Mouse (Mus musculus): ENCODE data around the gene Gm21836.
"Not testable (repeated sequence)": the region's sequence is repeated elsewhere in the genome, so short reads cannot be mapped to it uniquely, and the experiment has no call there.

Gene Gm21836

GRCm38 (mm10) chr9:124493693-124494092 lies at the start of gene Gm21836:
Gene Gm21836 (minus strand): TSS chr9:124493793.
- DNase-seq = not testable (repeated sequence)

- DNase-seq = not testable (repeated sequence)
Measured at GRCm38 (mm10) chr9:124480361-124480980, 13.1 kb downstream of the Gm21836 start.

GRCm38 (mm10) chr9:124478081-124478480 lies 15.5 kb downstream of the Gm21836 start:
- DNase-seq = peak; percentile 7

GRCm38 (mm10) chr9:124476096-124476902 lies 17.3 kb downstream of the Gm21836 start, which contains the start of gene Ppp2r3d:
Gene Ppp2r3d (minus strand): TSS chr9:124476898.
- DNase-seq = no peak

- DNase-seq = no peak
Measured at GRCm38 (mm10) chr9:124475689-124476088, 17.9 kb downstream of the Gm21836 start.

GRCm38 (mm10) chr9:124456572-124456971 lies 37.0 kb downstream of the Gm21836 start:
- DNase-seq = peak; percentile 47

Measured in thymus, postnatal 25 days (tissue).